Mouse (Mus musculus): Measurements from ENCODE around the gene Pfdn2.
"Not testable (repeated sequence)": the region's sequence is repeated elsewhere in the genome, so short reads cannot be mapped to it uniquely, and the experiment has no call there.

Gene Pfdn2

DNA sequence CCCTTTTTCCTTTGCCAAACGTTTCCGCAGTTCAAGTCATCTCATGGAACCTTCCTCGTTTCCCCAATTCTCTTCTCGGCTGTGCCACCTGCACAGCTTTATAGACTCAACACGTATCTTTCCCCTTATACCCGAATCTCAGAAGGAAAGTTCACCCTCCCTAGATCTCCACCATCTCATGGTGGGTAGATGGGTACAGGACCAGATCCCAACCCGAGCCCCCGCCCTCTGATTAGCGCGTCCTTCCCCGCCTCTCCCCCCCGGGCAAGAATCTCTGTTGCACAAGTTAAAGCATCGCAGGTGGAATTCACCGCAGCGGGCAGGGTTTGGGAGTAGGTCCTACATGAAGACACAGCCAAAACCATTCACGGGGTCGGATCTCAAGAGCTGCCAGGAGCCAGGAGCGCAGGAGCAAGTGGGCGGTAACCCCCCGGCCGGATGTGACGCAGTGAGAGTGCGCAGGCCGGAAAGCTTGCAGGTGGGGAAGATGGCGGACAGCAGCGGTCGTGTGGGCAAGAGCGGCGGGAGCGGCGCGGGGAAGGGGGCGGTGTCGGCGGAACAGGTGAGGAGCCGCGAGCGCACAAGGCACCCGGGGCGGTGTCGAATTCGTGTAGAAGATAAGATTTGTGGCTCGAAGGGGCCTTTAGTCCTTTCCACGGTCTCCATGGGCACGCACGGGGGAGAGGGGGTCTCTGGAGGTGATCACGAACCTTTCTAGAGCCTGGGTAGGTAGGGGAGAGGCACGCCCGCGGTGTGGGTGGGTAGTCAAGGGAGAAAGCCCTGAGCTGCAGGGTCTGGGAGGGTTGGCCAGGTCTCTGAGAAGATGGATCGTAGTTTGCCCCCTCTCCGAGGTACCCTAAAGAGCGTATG, at the start of gene Pfdn2, which contains the start of gene Nit1:
Pfdn2 (plus strand) TSS at position 446 of the 870 bp plus-strand sequence.
Nit1 (minus strand) TSS at position 422 of the 870 bp plus-strand sequence.
- TF ChIP-seq POU5F1 (IDR thresholded peaks at IDR 0.05; ENCODE audit: borderline replicate concordance, low read length): no peak
- TF ChIP-seq NANOG (IDR thresholded peaks at IDR 0.05; ENCODE audit: borderline replicate concordance, low read length): no peak
- no peak for TF ChIP-seq CTCF (conservative IDR thresholded peaks at IDR 0.05; ENCODE audit: low read length)
- H3K9me3 ChIP-seq (ENCODE audit: low read length): no peaks in the 10 kb centered on the region
- peaks cover 68% of the 10 kb centered on the region for H3K4me1 ChIP-seq (replicated peaks; ENCODE audit: low read depth, low read length)
- H3K27me3 ChIP-seq (ENCODE audit: insufficient read depth, low read length): no peaks in the 10 kb centered on the region
- peaks cover 66% of the 10 kb centered on the region for H3K36me3 ChIP-seq (ENCODE audit: insufficient read depth, low read length)
- H3K4me3 ChIP-seq (replicated peaks; ENCODE audit: low read length): peak within 1 kb of the TSS; percentile 99

DNA sequence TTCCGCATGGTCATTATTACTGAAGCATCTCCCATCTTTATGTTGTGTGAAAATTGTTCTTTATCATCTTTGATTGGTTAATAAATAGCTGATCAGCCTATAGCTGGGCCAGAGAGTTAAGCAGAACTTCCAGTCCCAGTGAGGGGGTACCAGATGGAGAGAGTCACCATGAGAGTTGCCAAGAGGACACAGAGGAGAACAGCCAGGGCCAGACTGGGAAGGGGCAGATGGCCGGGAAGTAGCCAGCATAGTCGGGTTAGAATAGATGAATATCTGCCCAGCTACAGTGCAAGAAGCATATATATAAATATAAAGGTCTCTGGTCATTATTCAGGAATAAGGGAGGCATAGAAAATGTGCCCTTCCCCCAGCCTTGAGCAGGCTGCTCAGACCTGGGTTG, 47.2 kb upstream of the Pfdn2 start:
- no peak overlapping the region for H3K4me3 ChIP-seq (replicated peaks; ENCODE audit: low read length)
- peaks cover 22% of the 10 kb centered on the region for H3K4me1 ChIP-seq (replicated peaks; ENCODE audit: low read depth, low read length)
- no peaks in the 10 kb centered on the region for H3K27me3 ChIP-seq (ENCODE audit: insufficient read depth, low read length)
- no peaks in the 10 kb centered on the region for H3K36me3 ChIP-seq (ENCODE audit: insufficient read depth, low read length)
- TF ChIP-seq NANOG (IDR thresholded peaks at IDR 0.05; ENCODE audit: borderline replicate concordance, low read length) (no peak), CTCF (conservative IDR thresholded peaks at IDR 0.05; ENCODE audit: low read length) (no peak), POU5F1 (IDR thresholded peaks at IDR 0.05; ENCODE audit: borderline replicate concordance, low read length) (no peak)
- no peaks in the 10 kb centered on the region for H3K9me3 ChIP-seq (ENCODE audit: low read length)

DNA sequence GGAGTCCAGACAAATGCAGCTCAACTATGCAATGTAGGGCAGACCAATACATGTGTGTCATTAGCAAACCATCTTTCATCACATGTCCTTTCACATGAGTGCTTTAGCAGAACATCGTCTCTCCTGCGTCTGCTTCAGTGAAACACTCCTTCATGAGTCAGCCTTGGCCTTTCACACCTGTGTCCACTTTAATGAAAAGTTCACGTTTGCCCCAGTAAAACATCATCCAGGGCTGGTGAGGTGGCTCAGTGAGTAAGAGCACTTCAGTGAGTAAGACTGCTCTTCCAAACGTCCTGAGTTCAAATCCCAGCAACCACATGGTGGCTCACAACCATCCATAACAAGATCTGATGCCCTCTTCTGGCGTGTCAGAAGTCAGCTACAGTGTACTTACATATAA, 39.3 kb upstream of the Pfdn2 start:
- not testable (repeated sequence) for H3K36me3 ChIP-seq (ENCODE audit: insufficient read depth, low read length); H3K4me1 ChIP-seq (replicated peaks; ENCODE audit: low read depth, low read length); H3K4me3 ChIP-seq (replicated peaks; ENCODE audit: low read length); H3K9me3 ChIP-seq (ENCODE audit: low read length); H3K27me3 ChIP-seq (ENCODE audit: insufficient read depth, low read length)

DNA sequence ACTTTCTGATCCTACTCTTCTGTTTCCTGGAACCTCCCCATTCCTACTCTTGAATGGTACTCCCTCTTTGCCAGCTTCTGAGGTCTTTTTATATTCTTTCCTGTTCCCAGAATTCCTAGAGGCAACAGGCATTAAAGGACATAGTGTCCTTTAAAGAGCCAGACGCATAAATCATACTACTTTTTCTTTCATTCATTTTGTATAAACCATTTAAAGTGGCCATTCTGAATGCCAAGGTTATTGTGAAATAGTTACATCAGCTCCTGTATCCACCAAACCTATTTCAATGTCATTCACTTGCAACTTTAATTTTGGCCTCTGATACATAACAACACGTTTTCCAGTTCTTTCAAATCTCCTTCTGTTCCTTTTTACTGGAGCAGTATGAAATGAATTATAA, 36.1 kb upstream of the Pfdn2 start:
- Histone ChIP-seq H3K4me1 (replicated peaks; ENCODE audit: low read depth, low read length) (peaks cover 7% of the 10 kb centered on the region; the same call in 1 of the 2 replicates), H3K4me3 (replicated peaks; ENCODE audit: low read length) (no peak overlapping the region), H3K36me3 (ENCODE audit: insufficient read depth, low read length) (no peaks in the 10 kb centered on the region), H3K9me3 (ENCODE audit: low read length) (no peaks in the 10 kb centered on the region), H3K27me3 (ENCODE audit: insufficient read depth, low read length) (no peaks in the 10 kb centered on the region)
- TF ChIP-seq POU5F1 (IDR thresholded peaks at IDR 0.05; ENCODE audit: borderline replicate concordance, low read length) (no peak), CTCF (conservative IDR thresholded peaks at IDR 0.05; ENCODE audit: low read length) (no peak), NANOG (IDR thresholded peaks at IDR 0.05; ENCODE audit: borderline replicate concordance, low read length) (no peak)

DNA sequence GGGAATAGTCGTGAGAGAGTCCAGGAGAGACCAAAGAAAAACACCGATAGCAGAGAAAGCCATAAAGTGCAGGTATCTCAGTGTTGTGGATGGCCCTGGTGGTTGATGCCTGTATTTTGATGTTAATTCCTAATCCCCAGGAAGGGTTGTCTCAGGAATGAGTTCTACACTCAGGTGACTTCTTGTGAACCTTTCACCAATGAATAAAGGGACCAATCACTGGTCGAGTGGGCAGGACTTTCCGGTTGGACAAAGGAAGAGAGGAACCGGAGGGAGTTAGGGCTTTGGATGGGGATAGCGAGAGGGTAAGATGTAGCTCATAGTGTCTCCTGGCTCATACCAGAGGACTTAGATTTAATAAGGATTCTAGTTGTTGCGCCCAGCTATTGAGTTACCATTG, 25.7 kb upstream of the Pfdn2 start:
- Histone ChIP-seq H3K36me3 (ENCODE audit: insufficient read depth, low read length) (no peaks in the 10 kb centered on the region), H3K4me3 (replicated peaks; ENCODE audit: low read length) (peak overlapping the region; percentile 87), H3K9me3 (ENCODE audit: low read length) (no peaks in the 10 kb centered on the region), H3K27me3 (ENCODE audit: insufficient read depth, low read length) (no peaks in the 10 kb centered on the region), H3K4me1 (replicated peaks; ENCODE audit: low read depth, low read length) (peaks cover 55% of the 10 kb centered on the region)
- peak; percentile 81 for TF ChIP-seq NANOG (IDR thresholded peaks at IDR 0.05; ENCODE audit: borderline replicate concordance, low read length)
- TF ChIP-seq CTCF (conservative IDR thresholded peaks at IDR 0.05; ENCODE audit: low read length): no peak

DNA sequence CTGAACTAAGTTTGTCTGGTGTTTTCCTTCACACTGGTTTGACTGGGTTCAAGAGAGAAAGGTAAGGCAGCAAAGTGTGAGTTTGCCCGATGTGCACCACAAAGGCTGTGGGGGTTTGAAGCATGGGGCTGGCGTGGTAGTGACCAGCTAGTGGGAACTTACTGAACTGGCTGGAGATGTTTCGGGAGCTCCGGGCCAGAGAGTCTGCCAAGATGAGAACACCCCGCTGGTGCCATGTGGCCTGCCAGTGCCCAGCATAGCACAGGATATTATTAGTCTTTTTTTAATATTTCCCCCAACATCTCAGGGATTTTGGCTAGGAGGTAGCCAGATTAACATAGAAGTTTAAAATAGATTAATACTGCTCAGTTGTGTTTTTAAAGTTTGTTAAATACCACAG, 25.3 kb upstream of the Pfdn2 start:
- H3K4me1 ChIP-seq (replicated peaks; ENCODE audit: low read depth, low read length): peaks cover 59% of the 10 kb centered on the region
- peaks cover 3% of the 10 kb centered on the region for H3K36me3 ChIP-seq (ENCODE audit: insufficient read depth, low read length)
- TF ChIP-seq POU5F1 (IDR thresholded peaks at IDR 0.05; ENCODE audit: borderline replicate concordance, low read length) (no peak), CTCF (conservative IDR thresholded peaks at IDR 0.05; ENCODE audit: low read length) (no peak), NANOG (IDR thresholded peaks at IDR 0.05; ENCODE audit: borderline replicate concordance, low read length) (no peak)
- H3K9me3 ChIP-seq (ENCODE audit: low read length): no peaks in the 10 kb centered on the region
- H3K4me3 ChIP-seq (replicated peaks; ENCODE audit: low read length): peak overlapping the region; percentile 87
- no peaks in the 10 kb centered on the region for H3K27me3 ChIP-seq (ENCODE audit: insufficient read depth, low read length)

DNA sequence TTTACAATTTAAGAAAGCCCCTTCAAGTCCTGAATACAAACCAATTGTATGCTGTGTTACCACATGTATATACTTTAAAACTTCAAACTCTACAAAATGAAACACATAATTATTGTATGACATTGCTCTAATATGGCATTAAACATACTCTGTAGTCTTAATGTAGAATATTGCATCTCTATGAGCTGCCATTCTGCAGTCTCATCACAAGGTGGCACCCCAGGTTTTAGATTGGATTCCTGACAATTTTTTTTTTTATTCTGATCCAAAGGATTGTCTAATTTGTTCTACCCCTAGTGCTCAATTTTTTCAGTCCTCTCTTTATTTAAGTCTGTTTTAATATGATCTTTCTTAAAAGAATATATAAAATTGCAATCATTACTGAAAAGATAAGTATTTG, 24.1 kb upstream of the Pfdn2 start:
- TF ChIP-seq CTCF (conservative IDR thresholded peaks at IDR 0.05; ENCODE audit: low read length): peak; percentile 55
- no peak for TF ChIP-seq POU5F1 (IDR thresholded peaks at IDR 0.05; ENCODE audit: borderline replicate concordance, low read length)
- Histone ChIP-seq H3K4me1 (replicated peaks; ENCODE audit: low read depth, low read length) (peaks cover 71% of the 10 kb centered on the region), H3K36me3 (ENCODE audit: insufficient read depth, low read length) (peaks cover 15% of the 10 kb centered on the region)

DNA sequence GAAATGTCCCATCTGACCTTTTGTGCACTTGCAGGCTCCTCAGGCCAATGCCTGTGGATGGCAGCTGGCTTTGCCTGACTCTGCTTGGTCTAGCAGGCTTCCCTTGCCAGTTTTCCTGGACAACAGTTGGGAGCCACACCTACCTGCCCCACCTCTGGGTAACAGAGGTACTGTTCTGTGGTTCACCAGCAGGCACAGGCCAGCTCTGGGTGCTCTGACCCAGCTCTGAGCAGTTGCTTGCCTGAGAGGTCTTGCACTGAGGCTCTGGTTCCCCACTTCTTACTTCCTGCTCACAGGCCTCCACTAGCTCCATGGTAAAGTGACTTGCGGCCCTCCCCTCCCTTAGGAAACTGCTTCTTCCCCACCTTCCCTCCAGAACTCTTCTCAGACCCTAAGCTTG, 23.5 kb upstream of the Pfdn2 start:
- H3K27me3 ChIP-seq (ENCODE audit: insufficient read depth, low read length): no peaks in the 10 kb centered on the region
- TF ChIP-seq NANOG (IDR thresholded peaks at IDR 0.05; ENCODE audit: borderline replicate concordance, low read length) (no peak), CTCF (conservative IDR thresholded peaks at IDR 0.05; ENCODE audit: low read length) (no peak), POU5F1 (IDR thresholded peaks at IDR 0.05; ENCODE audit: borderline replicate concordance, low read length) (no peak)
- H3K36me3 ChIP-seq (ENCODE audit: insufficient read depth, low read length): peaks cover 17% of the 10 kb centered on the region
- peaks cover 71% of the 10 kb centered on the region for H3K4me1 ChIP-seq (replicated peaks; ENCODE audit: low read depth, low read length)
- 0 out of 2 replicates have a peak overlapping the region, but pooled peaks have one; percentile 35 for H3K4me3 ChIP-seq (replicated peaks; ENCODE audit: low read length)
- no peaks in the 10 kb centered on the region for H3K9me3 ChIP-seq (ENCODE audit: low read length)

More for the DNA sequence above, 24.1 kb upstream of the Pfdn2 start:
- H3K27me3 ChIP-seq (ENCODE audit: insufficient read depth, low read length): no peaks in the 10 kb centered on the region
- no peaks in the 10 kb centered on the region for H3K9me3 ChIP-seq (ENCODE audit: low read length)
- H3K4me3 ChIP-seq (replicated peaks; ENCODE audit: low read length): no peak overlapping the region

DNA sequence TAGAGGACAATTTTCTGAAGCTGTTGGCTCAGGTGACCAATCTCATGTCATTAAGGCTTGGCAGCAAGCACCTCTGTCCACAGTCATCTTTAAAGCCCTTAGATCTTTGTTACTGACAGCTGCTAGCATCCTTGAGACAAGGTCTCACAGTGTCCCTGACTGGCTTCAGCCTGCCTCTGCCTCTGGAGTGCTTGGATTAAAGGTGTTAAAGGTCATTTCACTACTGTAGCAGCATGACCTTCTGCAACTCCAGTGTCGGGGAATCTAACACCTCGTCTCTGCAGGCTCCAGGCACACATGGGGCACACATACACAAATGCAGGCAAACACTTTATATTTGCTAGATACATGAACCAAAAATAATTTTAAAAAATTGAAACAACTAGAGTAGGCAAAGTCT, 19.9 kb upstream of the Pfdn2 start:
- Histone ChIP-seq H3K36me3 (ENCODE audit: insufficient read depth, low read length) (peaks cover 23% of the 10 kb centered on the region), H3K9me3 (ENCODE audit: low read length) (no peaks in the 10 kb centered on the region), H3K4me1 (replicated peaks; ENCODE audit: low read depth, low read length) (peaks cover 74% of the 10 kb centered on the region), H3K27me3 (ENCODE audit: insufficient read depth, low read length) (no peaks in the 10 kb centered on the region), H3K4me3 (replicated peaks; ENCODE audit: low read length) (no peak overlapping the region)
- TF ChIP-seq CTCF (conservative IDR thresholded peaks at IDR 0.05; ENCODE audit: low read length) (no peak), NANOG (IDR thresholded peaks at IDR 0.05; ENCODE audit: borderline replicate concordance, low read length) (no peak), POU5F1 (IDR thresholded peaks at IDR 0.05; ENCODE audit: borderline replicate concordance, low read length) (no peak)

DNA sequence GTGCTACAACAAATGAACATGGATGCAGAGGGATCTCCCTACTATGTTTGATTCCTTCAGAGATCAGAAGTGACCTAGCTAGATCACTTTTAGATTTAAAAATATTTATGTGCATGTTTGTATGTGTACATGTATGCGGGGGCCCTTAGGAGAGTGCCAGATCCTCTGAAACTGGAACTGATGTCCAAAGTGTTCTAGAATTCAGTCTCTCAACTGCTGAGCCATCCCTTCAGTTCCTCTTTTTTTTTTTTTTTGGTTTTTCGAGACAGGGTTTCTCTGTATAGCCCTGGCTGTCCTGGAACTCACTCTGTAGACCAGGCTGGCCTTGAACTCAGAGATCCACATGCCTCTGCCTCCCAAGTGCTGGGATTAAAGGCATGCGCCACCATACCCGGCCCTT, 18.9 kb upstream of the Pfdn2 start:
- peaks cover 73% of the 10 kb centered on the region for H3K4me1 ChIP-seq (replicated peaks; ENCODE audit: low read depth, low read length)
- H3K9me3 ChIP-seq (ENCODE audit: low read length): not testable (repeated sequence)

More for the DNA sequence above, 18.9 kb upstream of the Pfdn2 start:
- H3K36me3 ChIP-seq (ENCODE audit: insufficient read depth, low read length): peaks cover 23% of the 10 kb centered on the region
- H3K4me3 ChIP-seq (replicated peaks; ENCODE audit: low read length); H3K27me3 ChIP-seq (ENCODE audit: insufficient read depth, low read length): not testable (repeated sequence)
